ENCODE assay signal across 20 mouse cellular contexts in the genomic region with DNA sequence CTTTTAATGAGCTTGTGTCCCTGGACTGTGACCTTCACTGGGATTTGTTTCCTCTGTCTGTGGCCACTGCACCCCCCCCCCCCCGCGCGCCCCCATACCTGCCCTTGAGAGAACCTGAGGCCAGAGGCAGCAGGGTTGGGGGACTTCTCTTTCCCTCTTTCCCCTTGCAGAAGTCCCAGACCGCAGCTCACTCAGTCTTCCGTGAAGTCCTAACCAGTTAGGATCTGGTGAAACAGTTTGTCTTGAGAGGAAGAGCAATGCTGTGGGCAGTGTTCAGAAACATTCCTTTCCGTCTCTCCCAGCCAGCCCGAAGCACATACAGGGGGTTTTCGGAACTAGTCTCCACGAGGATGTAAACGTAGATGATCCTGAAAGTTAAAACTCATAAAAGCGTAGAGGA. TPM values are rescaled to one million over a fixed set of nuclear protein-coding genes. Genes with fewer than 3 reads are reported as not detected.
DNase-seq lines count a peak whose midpoint lies in the region; ATAC-seq lines count a peak whose summit lies in the region.
"Had no signal": no experiment of that assay in that cellular context is flagged by ENCODE, and none has a peak within 500 bp of the region (broad histone marks: within the 10 kb centered on the region; RNA-seq: fewer than 3 reads in every experiment).

No protein-coding gene starts in this region.

- no peaks in the 10 kb centered on the region for H3K9me3 ChIP-seq in kidney, embryonic 14.5 days (ENCODE audit: control insufficient read depth, low read length)
- no peaks in the 10 kb centered on the region for H3K9me3 ChIP-seq in kidney, embryonic 16.5 days (ENCODE audit: low read length)
- H3K9me3 ChIP-seq in limb, embryonic 13.5 days, result no peaks in the 10 kb centered on the region
- no peaks in the 10 kb centered on the region for H3K9me3 ChIP-seq in forebrain, embryonic 12.5 days
- H3K9me3 ChIP-seq: embryonic facial prominence, embryonic 12.5 days; forebrain, embryonic 13.5 days; heart, embryonic 10.5 days; hindbrain, embryonic 12.5 days had no signal

- no peak overlapping the region for H3K4me3 ChIP-seq in kidney, embryonic 14.5 days (ENCODE audit: low read length)
- H3K4me3 ChIP-seq in kidney, embryonic 16.5 days (ENCODE audit: low read length), result peak overlapping the region; percentile 16; the same call in 1 of the 2 replicates
- H3K4me3 ChIP-seq in limb, embryonic 13.5 days, result no peak overlapping the region
- H3K4me3 ChIP-seq in forebrain, embryonic 12.5 days (replicated peaks), result no peak overlapping the region
- H3K4me3 ChIP-seq: embryonic facial prominence, embryonic 12.5 days; forebrain, embryonic 13.5 days; heart, embryonic 10.5 days; hindbrain, embryonic 12.5 days had no signal

- intact Hi-C loops in left cerebral cortex, postnatal 10 days (cut with DNase I), result no loop called here

- H3K27me3 ChIP-seq in kidney, embryonic 14.5 days (ENCODE audit: control insufficient read depth, insufficient read depth, low read length), result no peaks in the 10 kb centered on the region
- no peaks in the 10 kb centered on the region for H3K27me3 ChIP-seq in kidney, embryonic 16.5 days (ENCODE audit: insufficient read depth, low read length)
- no peaks in the 10 kb centered on the region for H3K27me3 ChIP-seq in limb, embryonic 13.5 days
- no peaks in the 10 kb centered on the region for H3K27me3 ChIP-seq in forebrain, embryonic 12.5 days
- H3K27me3 ChIP-seq: embryonic facial prominence, embryonic 12.5 days; forebrain, embryonic 13.5 days; hindbrain, embryonic 12.5 days had no signal

- H3K9ac ChIP-seq in kidney, embryonic 14.5 days (ENCODE audit: low read depth, low read length), result no peak overlapping the region
- peak overlapping the region; percentile 50; the same call in 1 of the 2 replicates for H3K9ac ChIP-seq in kidney, embryonic 16.5 days (replicated peaks; ENCODE audit: low read length)
- no peak overlapping the region; the same call in 1 of the 2 replicates for H3K9ac ChIP-seq in limb, embryonic 13.5 days
- H3K9ac ChIP-seq in forebrain, embryonic 12.5 days, result no peak overlapping the region
- H3K9ac ChIP-seq: embryonic facial prominence, embryonic 12.5 days; forebrain, embryonic 13.5 days; forebrain, postnatal 0 days; hindbrain, embryonic 12.5 days had no signal

- peaks cover 14% of the 10 kb centered on the region; the same call in 1 of the 2 replicates for H3K4me1 ChIP-seq in kidney, embryonic 14.5 days (ENCODE audit: control insufficient read depth, insufficient read depth, low read length)
- peaks cover 14% of the 10 kb centered on the region; the same call in 1 of the 2 replicates for H3K4me1 ChIP-seq in kidney, embryonic 16.5 days (ENCODE audit: insufficient read depth, low read length)
- H3K4me1 ChIP-seq in limb, embryonic 13.5 days, result peaks cover 24% of the 10 kb centered on the region
- H3K4me1 ChIP-seq in forebrain, embryonic 12.5 days, result peaks cover 17% of the 10 kb centered on the region

- H3K4me2 ChIP-seq in kidney, embryonic 14.5 days (replicated peaks; ENCODE audit: low read depth, low read length), result peak overlapping the region; percentile 15; the same call in 1 of the 2 replicates
- H3K4me2 ChIP-seq in kidney, embryonic 16.5 days (replicated peaks; ENCODE audit: low read depth, low read length), result peak overlapping the region; percentile 34
- H3K4me2 ChIP-seq in limb, embryonic 13.5 days (replicated peaks), result 0 out of 2 replicates have a peak overlapping the region, but pooled peaks have one; percentile 23
- no peak overlapping the region for H3K4me2 ChIP-seq in forebrain, embryonic 12.5 days
- H3K4me2 ChIP-seq: embryonic facial prominence, embryonic 12.5 days; forebrain, embryonic 13.5 days; hindbrain, embryonic 12.5 days had no signal

- WGBS in kidney, embryonic 14.5 days, result 40% methylated on average over 9 of the region's 11 CpGs
- 33% methylated on average over 11 of the region's 11 CpGs for WGBS in kidney, embryonic 16.5 days
- WGBS in limb, embryonic 13.5 days, result 49% methylated on average over 11 of the region's 11 CpGs
- WGBS in forebrain, embryonic 12.5 days, result 86% methylated on average over 11 of the region's 11 CpGs

- peak; percentile 10 for DNase-seq in kidney, adult 9 months
- DNase-seq in kidney, adult 11 months, result no peak
- DNase-seq in left cerebral cortex, postnatal 10 days (ENCODE audit: extremely low spot score in 1 of 2, low spot score in 2 of 2), result no peak
- no peak for DNase-seq in adipocyte (ENCODE audit: low spot score)
- DNase-seq: adrenal gland, postnatal 10 days; cerebellum, adult 11-12 months; cerebellum, adult 9-10 months; cerebellum, postnatal 25 days; forebrain, postnatal 0 days; heart, adult 18-20 months; heart, postnatal 10 days; heart, postnatal 4 days had no signal

- no peak overlapping the region for H3K27ac ChIP-seq in kidney, embryonic 14.5 days (ENCODE audit: low read depth, low read length)
- H3K27ac ChIP-seq in kidney, embryonic 16.5 days (ENCODE audit: low read length), result peak overlapping the region; percentile 40
- peak overlapping the region; percentile 40; the same call in 1 of the 2 replicates for H3K27ac ChIP-seq in limb, embryonic 13.5 days
- H3K27ac ChIP-seq in forebrain, embryonic 12.5 days, result no peak overlapping the region
- H3K27ac ChIP-seq: embryonic facial prominence, embryonic 12.5 days; forebrain, embryonic 13.5 days; heart, embryonic 10.5 days; hindbrain, embryonic 12.5 days had no signal

- no peaks in the 10 kb centered on the region for H3K36me3 ChIP-seq in kidney, embryonic 14.5 days (ENCODE audit: control insufficient read depth, insufficient read depth, low read length)
- H3K36me3 ChIP-seq in kidney, embryonic 16.5 days (ENCODE audit: insufficient read depth, low read length), result no peaks in the 10 kb centered on the region
- H3K36me3 ChIP-seq in limb, embryonic 13.5 days, result no peaks in the 10 kb centered on the region
- no peaks in the 10 kb centered on the region for H3K36me3 ChIP-seq in forebrain, embryonic 12.5 days (replicated peaks)
- H3K36me3 ChIP-seq: embryonic facial prominence, embryonic 12.5 days; heart, embryonic 10.5 days; hindbrain, embryonic 12.5 days had no signal

- no peak for ATAC-seq in kidney, embryonic 14.5 days (ENCODE audit: low FRiP score, low TSS enrichment)
- ATAC-seq in kidney, embryonic 16.5 days (ENCODE audit: low FRiP score, low TSS enrichment), result peak; percentile 68
- ATAC-seq in limb, embryonic 13.5 days (ENCODE audit: low FRiP score, low read depth), result no peak
- ATAC-seq in forebrain, embryonic 12.5 days (ENCODE audit: low FRiP score), result no peak
- ATAC-seq: forebrain, embryonic 13.5 days; forebrain, postnatal 0 days had no signal

RNA-seq across cellular contexts. Expression of a gene that starts 42.0 kb away (rescaled TPM):
- polyA plus RNA-seq in kidney, embryonic 14.5 days (2014; fragmentation: Nextera tagmentation; extraction: Ambion mirVana), result 8.9 and 10.6 TPM in 2 replicates
- 5.6 and 6.6 TPM in 2 replicates for polyA plus RNA-seq in kidney, embryonic 16.5 days (2015; fragmentation: Nextera tagmentation; extraction: Ambion mirVana)
- polyA plus RNA-seq in limb, embryonic 13.5 days (2015; fragmentation: Nextera tagmentation; extraction: Ambion mirVana), result 9.7 and 12.0 TPM in 2 replicates
- 10 to 100 TPM; 87.6 to 89.7 TPM for total RNA-seq in left cerebral cortex, postnatal 10 days (2021)
- 9.1 and 11.1 TPM in 2 replicates for polyA plus RNA-seq in forebrain, embryonic 12.5 days (2016; fragmentation: Nextera tagmentation; extraction: Ambion mirVana)

Comparison
In these comparisons a context has a peak if more than half of its experiments do, and no peak if none do; other contexts are left out.
1. H3K27ac ChIP-seq: peak in kidney, embryonic 16.5 days (single experiment) and limb, embryonic 13.5 days (single experiment); none in kidney, embryonic 14.5 days (single experiment) and forebrain, embryonic 12.5 days (single experiment).